In genomic region chr7:63757678-63758239, GRCm38 (mm10) we compare ENCODE assay signal across 9 mouse cellular contexts.
A peak's percentile ranks its signal among the peaks of the same experiment; 100 is the strongest.
DNase-seq lines count a peak whose midpoint lies in the region; ATAC-seq lines count a peak whose summit lies in the region.
"Had no signal": no experiment of that assay in that cellular context is flagged by ENCODE, and none has a peak within 500 bp of the region (broad histone marks: within the 10 kb centered on the region; RNA-seq: fewer than 3 reads in every experiment).

No protein-coding gene starts in this region.

- ATAC-seq in heart, embryonic 14.5 days (ENCODE audit: insufficient number of reproducible peaks, insufficient read depth, low FRiP score, low read depth), result no peak
- ATAC-seq in forebrain, embryonic 13.5 days, result peak; percentile 2; the same call in 1 of the 2 replicates
- no peak for ATAC-seq in liver, embryonic 16.5 days (ENCODE audit: low read depth)
- ATAC-seq: Patski had no signal

- no peak overlapping the region for H3K27ac ChIP-seq in heart, embryonic 14.5 days (replicated peaks in 1 of 2; ENCODE audit: control insufficient read depth in 1 of 2, insufficient read depth in 1 of 2, low read depth in 2 of 2, low read length in 2 of 2)
- H3K27ac ChIP-seq in forebrain, embryonic 13.5 days, result no peak overlapping the region; the same call in 1 of the 2 replicates
- no peak overlapping the region for H3K27ac ChIP-seq in liver, embryonic 16.5 days (ENCODE audit: low read length)

- WGBS in heart, embryonic 14.5 days, result under 1% methylated on average over 76 of the region's 85 CpGs
- WGBS in forebrain, embryonic 13.5 days, result under 1% methylated on average over 51 of the region's 85 CpGs
- WGBS in liver, embryonic 16.5 days (ENCODE audit: insufficient replicate concordance), result under 1% methylated on average over 81 of the region's 85 CpGs

- H3K9me3 ChIP-seq in heart, embryonic 14.5 days (ENCODE audit: control insufficient read depth, low read length), result no peaks in the 10 kb centered on the region
- no peaks in the 10 kb centered on the region for H3K9me3 ChIP-seq in forebrain, embryonic 13.5 days (replicated peaks)
- H3K9me3 ChIP-seq in liver, embryonic 16.5 days (replicated peaks; ENCODE audit: control insufficient read depth, low read length), result no peaks in the 10 kb centered on the region

- no peak overlapping the region for H3K9ac ChIP-seq in heart, embryonic 14.5 days (ENCODE audit: low read length)
- H3K9ac ChIP-seq in forebrain, embryonic 13.5 days, result peak overlapping the region; percentile 55
- no peak overlapping the region for H3K9ac ChIP-seq in liver, embryonic 16.5 days (ENCODE audit: low read depth, low read length)

- peaks cover 88% of the 10 kb centered on the region for H3K27me3 ChIP-seq in heart, embryonic 14.5 days (ENCODE audit: control insufficient read depth, insufficient read depth, low read length)
- H3K27me3 ChIP-seq in forebrain, embryonic 13.5 days, result peaks cover 80% of the 10 kb centered on the region
- H3K27me3 ChIP-seq in liver, embryonic 16.5 days (ENCODE audit: control insufficient read depth, insufficient read depth, low read depth, low read length), result peaks cover 73% of the 10 kb centered on the region

- DNase-seq in heart, adult 18-20 months, result no peak
- peak; percentile 38 for DNase-seq in ES-CJ7 (ENCODE audit: low read depth, low spot score)
- no peak for DNase-seq in frontal cortex, adult 2 months (ENCODE audit: extremely low spot score in 1 of 2, low spot score in 1 of 2)
- DNase-seq in layer of hippocampus, adult 18-20 months (ENCODE audit: low spot score in 2 of 2), result no peak
- DNase-seq in urinary bladder, postnatal 10 days (ENCODE audit: low spot score), result no peak

- peak overlapping the region; percentile 42 to 44 for H3K4me3 ChIP-seq in heart, embryonic 14.5 days (ENCODE audit: control insufficient read depth in 1 of 2, insufficient read depth in 1 of 2, low read depth in 1 of 2, low read length in 2 of 2)
- peak overlapping the region; percentile 48 for H3K4me3 ChIP-seq in forebrain, embryonic 13.5 days
- H3K4me3 ChIP-seq in liver, embryonic 16.5 days (ENCODE audit: low read depth, low read length), result no peak overlapping the region

- H3K36me3 ChIP-seq in heart, embryonic 14.5 days (ENCODE audit: control insufficient read depth, insufficient read depth, low read length), result no peaks in the 10 kb centered on the region
- H3K36me3 ChIP-seq in forebrain, embryonic 13.5 days (ENCODE audit: poor library complexity, severe bottlenecking), result no peaks in the 10 kb centered on the region
- H3K36me3 ChIP-seq in liver, embryonic 16.5 days (ENCODE audit: control insufficient read depth, insufficient read depth), result no peaks in the 10 kb centered on the region

- peak overlapping the region; percentile 73 for H3K4me2 ChIP-seq in heart, embryonic 14.5 days (ENCODE audit: low read length)
- H3K4me2 ChIP-seq in forebrain, embryonic 13.5 days, result peak overlapping the region; percentile 75
- 0 out of 2 replicates have a peak overlapping the region, but pooled peaks have one; percentile 4 for H3K4me2 ChIP-seq in liver, embryonic 16.5 days (ENCODE audit: low read depth, low read length)

- no peaks in the 10 kb centered on the region; a peak in 2 of 4 replicates for H3K4me1 ChIP-seq in heart, embryonic 14.5 days (ENCODE audit: control insufficient read depth in 2 of 2, insufficient read depth in 2 of 2, low read length in 2 of 2)
- H3K4me1 ChIP-seq in forebrain, embryonic 13.5 days, result peaks cover 42% of the 10 kb centered on the region
- no peaks in the 10 kb centered on the region; the same call in 1 of the 2 replicates for H3K4me1 ChIP-seq in liver, embryonic 16.5 days (ENCODE audit: control insufficient read depth, low read depth, low read length)

Comparison
In these comparisons a context has a peak if more than half of its experiments do, and no peak if none do; other contexts are left out.
1. H3K4me2 ChIP-seq: peak in every context shown above with its lines; median percentile 75 in forebrain, embryonic 13.5 days; 73 in heart, embryonic 14.5 days; 4 in liver, embryonic 16.5 days.